Mouse (Mus musculus): Measurements from ENCODE around the gene Cldn22. TPM values are rescaled to one million over a fixed set of nuclear protein-coding genes. Genes with fewer than 3 reads are reported as not detected.

Cldn22 gene
- polyA plus RNA-seq, 1 experiment from 2014 or later: not detected

- H3K36me3 ChIP-seq (ENCODE audit: insufficient read depth): no peaks in the 10 kb centered on the region
- DNase-seq (peak; percentile 5), ATAC-seq (ENCODE audit: insufficient read depth) (no peak)
- WGBS: 39% methylated on average over 10 of the region's 10 CpGs
- no peaks in the 10 kb centered on the region for H3K27me3 ChIP-seq (ENCODE audit: insufficient read depth, low read length)
- H3K4me3 ChIP-seq (ENCODE audit: low read depth, low read length): no peak overlapping the region
- H3K4me1 ChIP-seq (ENCODE audit: insufficient read depth): no peaks in the 10 kb centered on the region
- H3K27ac ChIP-seq (ENCODE audit: low read depth): no peak overlapping the region
- H3K9me3 ChIP-seq (ENCODE audit: low read depth, low read length): no peaks in the 10 kb centered on the region
- no peak overlapping the region for H3K4me2 ChIP-seq
- no peak overlapping the region for H3K9ac ChIP-seq
- TF ChIP-seq CTCF (IDR thresholded peaks at IDR 0.05; ENCODE audit: low read depth): no peak
These were observed 36.6 kb upstream of the Cldn22 start for GRCm38 (mm10) chr8:47787705-47788104.

GRCm38 (mm10) chr8:47791986-47792385 lies 32.3 kb upstream of the Cldn22 start:
- Histone ChIP-seq H3K27ac (ENCODE audit: low read depth) (no peak overlapping the region), H3K27me3 (ENCODE audit: insufficient read depth, low read length) (no peaks in the 10 kb centered on the region), H3K9me3 (ENCODE audit: low read depth, low read length) (no peaks in the 10 kb centered on the region), H3K4me2 (no peak overlapping the region), H3K4me3 (ENCODE audit: low read depth, low read length) (no peak overlapping the region), H3K4me1 (ENCODE audit: insufficient read depth) (no peaks in the 10 kb centered on the region), H3K9ac (no peak overlapping the region), H3K36me3 (ENCODE audit: insufficient read depth) (no peaks in the 10 kb centered on the region)
- WGBS: 65% methylated on average over 9 of the region's 9 CpGs
- ATAC-seq (ENCODE audit: insufficient read depth) (no peak), DNase-seq (no peak)
- no peak for TF ChIP-seq CTCF (IDR thresholded peaks at IDR 0.05; ENCODE audit: low read depth)

DNA sequence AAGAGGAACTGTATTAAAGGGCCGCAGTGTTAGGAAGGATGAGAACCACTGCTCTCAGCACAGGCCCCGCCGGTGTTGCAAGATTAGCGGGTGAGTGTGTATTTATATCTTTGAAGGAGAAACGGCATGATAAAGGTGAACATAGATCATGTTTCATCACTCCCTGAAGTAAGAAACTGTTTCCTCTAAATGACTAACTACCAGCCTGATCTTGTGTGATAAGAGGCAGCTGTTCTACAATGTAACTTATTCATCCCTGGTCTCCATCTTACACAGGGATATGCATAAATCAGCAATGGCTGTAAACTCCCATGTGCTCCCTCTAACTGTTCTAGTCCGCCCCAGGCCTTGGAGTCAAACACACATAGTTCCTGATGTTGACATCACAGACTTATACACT lies 24.8 kb upstream of the Cldn22 start:
- no peak overlapping the region for H3K4me3 ChIP-seq (ENCODE audit: low read depth, low read length)
- ATAC-seq (ENCODE audit: insufficient read depth) (no peak), DNase-seq (no peak)
- H3K9me3 ChIP-seq (ENCODE audit: low read depth, low read length): no peaks in the 10 kb centered on the region
- no peaks in the 10 kb centered on the region for H3K27me3 ChIP-seq (ENCODE audit: insufficient read depth, low read length)
- no peak for TF ChIP-seq CTCF (IDR thresholded peaks at IDR 0.05; ENCODE audit: low read depth)
- H3K4me2 ChIP-seq: no peak overlapping the region
- H3K36me3 ChIP-seq (ENCODE audit: insufficient read depth): no peaks in the 10 kb centered on the region
- no peaks in the 10 kb centered on the region for H3K4me1 ChIP-seq (ENCODE audit: insufficient read depth)
- WGBS: 48% methylated on average over 6 of the region's 6 CpGs
- no peak overlapping the region for H3K27ac ChIP-seq (ENCODE audit: low read depth)
- no peak overlapping the region for H3K9ac ChIP-seq

- no peaks in the 10 kb centered on the region for H3K36me3 ChIP-seq (ENCODE audit: insufficient read depth)
- DNase-seq (no peak), ATAC-seq (ENCODE audit: insufficient read depth) (no peak)
- no peaks in the 10 kb centered on the region for H3K9me3 ChIP-seq (ENCODE audit: low read depth, low read length)
- H3K9ac ChIP-seq: no peak overlapping the region
- WGBS: 86% methylated on average over 2 of the region's 2 CpGs
- TF ChIP-seq CTCF (IDR thresholded peaks at IDR 0.05; ENCODE audit: low read depth): no peak
- no peak overlapping the region for H3K27ac ChIP-seq (ENCODE audit: low read depth)
- no peaks in the 10 kb centered on the region; the same call in 1 of the 2 replicates for H3K4me1 ChIP-seq (ENCODE audit: insufficient read depth)
- H3K27me3 ChIP-seq (ENCODE audit: insufficient read depth, low read length): no peaks in the 10 kb centered on the region
- H3K4me2 ChIP-seq: no peak overlapping the region
- H3K4me3 ChIP-seq (ENCODE audit: low read depth, low read length): no peak overlapping the region
These were observed 21.9 kb upstream of the Cldn22 start for GRCm38 (mm10) chr8:47802349-47802748.

- no peaks in the 10 kb centered on the region for H3K9me3 ChIP-seq (ENCODE audit: low read depth, low read length)
- no peak for ATAC-seq (ENCODE audit: insufficient read depth)
- H3K36me3 ChIP-seq (ENCODE audit: insufficient read depth): no peaks in the 10 kb centered on the region
- H3K4me3 ChIP-seq (ENCODE audit: low read depth, low read length): no peak overlapping the region
- no peak for DNase-seq
- no peak for TF ChIP-seq CTCF (IDR thresholded peaks at IDR 0.05; ENCODE audit: low read depth)
- H3K4me1 ChIP-seq (ENCODE audit: insufficient read depth): no peaks in the 10 kb centered on the region; the same call in 1 of the 2 replicates
- H3K27ac ChIP-seq (ENCODE audit: low read depth): no peak overlapping the region
- H3K27me3 ChIP-seq (ENCODE audit: insufficient read depth, low read length): no peaks in the 10 kb centered on the region
- 86% methylated on average over 1 of the region's 1 CpGs for WGBS
- no peak overlapping the region for H3K9ac ChIP-seq
- no peak overlapping the region for H3K4me2 ChIP-seq
These were observed 20.0 kb upstream of the Cldn22 start for GRCm38 (mm10) chr8:47804262-47804661.

GRCm38 (mm10) chr8:47809970-47810665 lies 14.2 kb upstream of the Cldn22 start:
- H3K9me3 ChIP-seq (ENCODE audit: low read depth, low read length): no peaks in the 10 kb centered on the region
- no peaks in the 10 kb centered on the region for H3K27me3 ChIP-seq (ENCODE audit: insufficient read depth, low read length)
- no peak overlapping the region; the same call in 1 of the 2 replicates for H3K27ac ChIP-seq (ENCODE audit: low read depth)
- no peak for DNase-seq
- H3K4me2 ChIP-seq: no peak overlapping the region
- no peak for TF ChIP-seq CTCF (IDR thresholded peaks at IDR 0.05; ENCODE audit: low read depth)
- no peaks in the 10 kb centered on the region; the same call in 1 of the 2 replicates for H3K4me1 ChIP-seq (ENCODE audit: insufficient read depth)
- no peak overlapping the region for H3K4me3 ChIP-seq (ENCODE audit: low read depth, low read length)
- ATAC-seq (ENCODE audit: insufficient read depth): no peak
- no peaks in the 10 kb centered on the region for H3K36me3 ChIP-seq (ENCODE audit: insufficient read depth)
- no peak overlapping the region for H3K9ac ChIP-seq
- WGBS: 77% methylated on average over 14 of the region's 14 CpGs

DNA sequence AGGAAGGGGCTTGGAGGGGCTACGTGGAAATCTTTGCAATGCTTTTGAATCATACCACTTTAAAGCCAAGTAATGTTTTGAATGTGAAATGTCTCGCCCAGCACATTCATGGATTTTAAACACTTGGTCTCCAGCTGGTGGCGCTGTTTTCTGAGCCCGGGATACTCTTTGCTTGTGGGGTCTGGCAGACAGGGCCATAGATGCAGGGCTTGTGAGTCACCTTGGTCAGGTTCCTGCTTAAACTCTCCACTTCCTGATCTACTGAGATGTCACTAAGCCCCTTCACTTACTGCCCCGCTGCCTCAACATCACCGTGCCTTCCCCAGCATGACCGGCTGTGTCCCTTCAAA lies 13.6 kb upstream of the Cldn22 start:
- H3K4me3 ChIP-seq (ENCODE audit: low read depth, low read length): no peak overlapping the region
- no peak overlapping the region for H3K4me2 ChIP-seq
- H3K4me1 ChIP-seq (ENCODE audit: insufficient read depth): no peaks in the 10 kb centered on the region; the same call in 1 of the 2 replicates
- DNase-seq: no peak
- ATAC-seq (ENCODE audit: insufficient read depth): no peak
- peak overlapping the region; percentile 55; the same call in 1 of the 2 replicates for H3K27ac ChIP-seq (ENCODE audit: low read depth)
- TF ChIP-seq CTCF (IDR thresholded peaks at IDR 0.05; ENCODE audit: low read depth): peak; percentile 35
- H3K9ac ChIP-seq: no peak overlapping the region
- 66% methylated on average over 7 of the region's 7 CpGs for WGBS
- H3K36me3 ChIP-seq (ENCODE audit: insufficient read depth): no peaks in the 10 kb centered on the region
- H3K9me3 ChIP-seq (ENCODE audit: low read depth, low read length): no peaks in the 10 kb centered on the region
- no peaks in the 10 kb centered on the region for H3K27me3 ChIP-seq (ENCODE audit: insufficient read depth, low read length)

Data from lung, embryonic 14.5 days (tissue).